Mouse (Mus musculus) yolk sac, embryonic 10.5 days (tissue): Measurements from ENCODE around the gene Abtb1.

ENCODE experiments used
- DNase-seq: peaks from one replicate; pipeline ENCODE4 v3.0.0-alpha.2; 2017; ENCODE audit warnings: low spot score

Abtb1 gene

DNA sequence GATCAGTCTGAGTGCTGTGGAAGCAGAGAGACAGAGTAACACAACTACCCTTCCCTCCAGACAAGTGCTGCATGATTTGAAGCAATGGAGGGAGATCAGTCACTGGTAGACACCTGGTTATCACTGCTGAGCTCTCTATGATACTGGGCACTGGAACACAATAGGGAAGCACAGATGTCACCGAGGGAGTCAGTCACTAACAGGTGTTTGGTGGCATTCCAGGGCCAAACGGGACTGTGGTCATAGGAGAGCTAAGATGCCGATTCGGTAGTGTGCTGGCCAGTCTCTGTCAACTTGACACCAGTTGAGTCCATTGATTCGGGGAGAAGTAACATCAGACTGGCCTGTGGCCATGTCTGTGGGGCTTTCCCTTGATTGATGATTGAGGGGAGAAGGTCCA is 12.7 kb upstream of the Abtb1 start:
- DNase-seq: no peak

DNA sequence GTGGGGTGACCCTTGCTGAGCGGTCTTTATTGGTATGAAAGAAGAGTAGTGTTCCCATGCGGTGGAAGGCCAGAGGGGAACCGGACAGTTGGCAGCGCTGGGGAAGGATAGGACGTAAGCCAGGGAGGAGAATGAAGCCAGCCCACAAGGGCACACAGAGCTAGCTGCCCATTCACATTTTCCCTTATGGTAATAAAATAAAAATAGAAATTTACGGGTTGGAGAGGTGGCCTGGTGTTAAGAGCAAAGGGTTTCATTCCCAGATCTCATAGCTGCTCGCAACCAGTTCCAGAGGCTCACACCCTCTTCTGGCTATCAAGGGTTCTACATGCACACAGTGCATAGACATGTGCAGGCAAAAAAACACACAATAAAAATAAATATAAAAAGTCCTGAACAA is 8.2 kb upstream of the Abtb1 start:
- DNase-seq: no peak

DNA sequence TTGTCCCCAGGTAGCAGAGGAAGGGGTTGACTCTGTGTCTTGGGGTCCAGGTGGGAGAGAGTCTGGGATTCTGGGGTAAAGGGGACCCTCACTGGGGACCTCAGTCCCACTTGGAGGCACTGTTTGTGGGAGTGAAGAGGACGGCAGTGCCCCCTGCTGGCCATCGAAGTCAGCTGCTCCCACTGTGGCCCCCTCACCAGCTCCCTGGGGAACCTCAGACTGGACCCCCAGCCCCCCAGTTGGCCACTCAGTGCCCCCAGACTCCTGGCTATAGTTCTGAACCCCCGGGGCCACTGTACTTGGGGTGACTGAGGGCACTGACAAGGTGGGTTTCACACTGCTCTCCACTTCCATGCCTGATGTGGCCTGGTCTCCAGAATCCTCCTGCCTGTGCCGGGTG is 7.5 kb upstream of the Abtb1 start:
- DNase-seq: no peak

DNA sequence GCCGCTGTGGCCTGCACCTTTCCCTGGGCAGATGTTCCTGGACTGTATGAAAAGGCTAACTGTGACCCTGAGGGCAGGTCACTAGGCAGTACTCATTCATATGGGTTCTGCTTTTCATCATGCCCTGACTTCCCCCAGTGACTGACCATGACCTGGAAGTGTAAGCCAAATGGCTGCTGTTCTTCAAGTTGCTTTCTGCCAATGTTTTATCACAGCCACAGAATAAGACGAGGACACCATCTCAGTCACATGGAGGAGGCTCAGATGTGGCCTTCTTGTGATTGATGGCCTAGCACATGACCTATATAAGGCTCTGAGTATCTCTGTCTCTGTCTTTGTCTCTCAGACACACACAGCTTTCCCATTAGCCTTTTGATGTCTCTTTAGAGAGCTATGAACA is 5.8 kb upstream of the Abtb1 start:
- no peak for DNase-seq

DNA sequence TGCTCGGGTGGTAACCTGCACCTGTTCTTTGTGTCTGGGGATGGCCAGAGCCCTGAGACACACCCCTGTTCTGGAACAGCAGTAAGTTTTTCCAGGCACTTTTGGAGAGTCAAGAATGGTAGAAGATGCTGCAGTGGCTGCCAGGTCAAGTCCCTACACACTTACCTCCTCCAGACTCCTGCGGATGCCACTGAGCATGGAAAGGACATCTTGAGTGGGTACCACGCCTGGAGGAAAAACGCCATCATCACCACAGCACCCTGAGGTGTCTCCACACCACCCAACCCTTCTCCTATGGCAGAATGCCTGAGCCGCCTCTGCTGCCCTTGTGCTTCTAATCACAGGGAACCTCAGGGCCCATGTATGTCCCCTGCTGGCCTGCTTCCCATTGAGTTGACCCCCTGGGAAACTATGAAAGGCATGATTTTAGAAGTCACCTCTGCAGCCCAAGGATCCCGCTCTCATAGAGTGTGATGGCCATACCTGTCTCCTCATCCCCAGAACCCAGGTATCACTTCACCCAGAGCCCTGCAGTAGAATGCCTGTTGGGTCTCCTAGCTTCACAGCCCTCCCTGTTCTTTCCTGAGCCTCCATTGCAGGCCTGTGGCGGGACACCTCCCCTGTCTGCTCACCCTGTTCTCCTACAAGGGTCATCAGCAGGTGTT is 3.2 kb upstream of the Abtb1 start:
- DNase-seq: no peak

DNA sequence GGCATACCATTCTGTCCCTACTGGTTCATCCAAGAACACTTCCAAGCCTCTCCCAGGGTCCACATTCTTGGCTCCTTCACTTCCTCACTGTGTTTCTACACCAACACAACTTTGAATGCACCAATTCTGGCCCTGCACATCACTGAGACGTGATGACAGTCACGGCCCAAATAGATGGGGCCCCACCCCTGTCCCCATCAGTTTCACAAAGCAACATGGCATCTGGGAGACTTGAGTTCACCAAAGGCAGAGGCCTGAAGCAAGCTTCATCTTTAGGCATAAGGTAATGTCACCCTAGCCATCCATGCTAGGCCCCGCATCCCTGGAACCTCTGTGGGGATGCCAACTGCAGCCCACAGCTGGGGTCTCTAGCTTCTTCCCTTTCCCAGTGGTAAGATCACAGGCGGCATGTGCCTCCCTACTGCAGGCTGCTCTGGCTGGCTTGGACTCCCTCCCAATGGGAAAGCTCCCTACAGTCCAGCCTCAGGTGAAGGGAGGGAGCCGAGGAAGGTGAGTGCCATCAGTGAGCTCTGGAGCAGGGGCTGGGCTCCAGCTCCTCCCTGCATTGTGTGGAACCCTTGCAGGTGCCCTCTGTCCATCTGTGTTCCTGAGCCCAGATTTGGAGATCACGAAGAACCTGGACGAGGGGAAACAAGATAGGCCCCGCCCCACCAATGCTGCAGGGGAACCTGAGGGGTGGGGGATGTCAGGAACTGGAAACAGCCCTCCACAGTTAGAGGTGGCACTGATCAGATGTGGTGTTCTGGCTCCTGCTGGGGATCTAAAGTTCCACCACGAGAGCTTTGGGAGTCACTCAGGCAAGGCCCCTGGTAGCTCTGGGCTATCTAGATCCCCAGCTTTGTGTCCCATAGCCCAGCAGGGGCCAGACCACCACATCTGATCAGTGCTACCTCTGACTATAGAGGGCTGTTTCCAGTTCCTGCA is 2.3 kb upstream of the Abtb1 start:
- no peak for DNase-seq

DNA sequence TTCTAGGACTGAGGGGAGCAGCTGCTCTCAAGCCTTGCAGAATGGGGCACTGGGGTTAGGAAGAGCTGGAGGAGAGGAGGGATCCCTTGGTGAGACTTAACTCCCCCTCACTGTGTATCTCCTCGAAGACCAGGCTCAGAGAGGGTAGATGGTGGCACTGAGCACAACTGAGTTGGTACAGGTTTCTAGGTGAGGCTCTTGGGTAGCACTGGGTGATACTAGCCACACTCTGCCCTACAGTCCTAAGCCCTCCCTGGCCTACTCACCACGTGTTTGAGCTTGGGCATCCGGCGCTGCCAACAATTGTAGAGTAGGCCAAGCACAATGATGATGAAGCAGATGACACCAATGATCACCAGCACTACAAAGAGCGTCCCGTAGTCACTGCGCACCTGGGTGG is 1.5 kb upstream of the Abtb1 start:
- no peak for DNase-seq

DNA sequence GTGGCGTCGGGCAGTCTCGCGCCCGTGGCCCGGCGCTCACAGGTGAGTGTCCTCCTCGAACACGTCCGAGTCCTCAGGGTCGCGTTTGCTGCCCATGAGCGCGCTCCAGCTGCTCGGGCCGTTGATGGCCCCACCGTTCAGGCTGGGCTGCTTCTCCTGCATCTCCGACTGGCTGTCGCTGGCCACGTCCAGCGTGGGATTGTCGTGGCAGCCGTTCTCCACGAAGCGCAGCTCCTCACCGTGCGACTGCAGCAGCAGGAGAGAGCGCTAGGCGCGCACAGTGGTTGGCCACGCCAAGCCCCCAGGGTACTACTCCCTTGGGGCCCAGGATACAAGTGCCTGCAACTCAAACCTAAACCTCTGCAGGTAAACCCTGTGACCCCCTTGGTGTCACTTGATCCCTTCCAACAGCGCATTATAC is 957 bp upstream of the Abtb1 start:
- DNase-seq: no peak

DNA sequence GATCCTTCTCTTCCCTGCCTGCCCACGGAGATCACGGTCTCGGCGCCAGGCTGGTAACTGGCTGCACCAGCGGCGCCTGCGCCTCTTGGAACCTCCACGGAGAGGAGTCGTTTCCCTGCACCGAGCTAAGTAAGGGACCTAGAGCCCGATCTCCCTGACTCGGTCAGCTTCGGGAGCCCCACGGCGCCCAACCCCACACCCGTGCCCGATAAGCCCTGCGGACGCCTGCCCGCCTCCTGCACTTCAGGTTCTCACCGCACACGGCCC is 337 bp downstream of the Abtb1 start:
- no peak for DNase-seq

DNA sequence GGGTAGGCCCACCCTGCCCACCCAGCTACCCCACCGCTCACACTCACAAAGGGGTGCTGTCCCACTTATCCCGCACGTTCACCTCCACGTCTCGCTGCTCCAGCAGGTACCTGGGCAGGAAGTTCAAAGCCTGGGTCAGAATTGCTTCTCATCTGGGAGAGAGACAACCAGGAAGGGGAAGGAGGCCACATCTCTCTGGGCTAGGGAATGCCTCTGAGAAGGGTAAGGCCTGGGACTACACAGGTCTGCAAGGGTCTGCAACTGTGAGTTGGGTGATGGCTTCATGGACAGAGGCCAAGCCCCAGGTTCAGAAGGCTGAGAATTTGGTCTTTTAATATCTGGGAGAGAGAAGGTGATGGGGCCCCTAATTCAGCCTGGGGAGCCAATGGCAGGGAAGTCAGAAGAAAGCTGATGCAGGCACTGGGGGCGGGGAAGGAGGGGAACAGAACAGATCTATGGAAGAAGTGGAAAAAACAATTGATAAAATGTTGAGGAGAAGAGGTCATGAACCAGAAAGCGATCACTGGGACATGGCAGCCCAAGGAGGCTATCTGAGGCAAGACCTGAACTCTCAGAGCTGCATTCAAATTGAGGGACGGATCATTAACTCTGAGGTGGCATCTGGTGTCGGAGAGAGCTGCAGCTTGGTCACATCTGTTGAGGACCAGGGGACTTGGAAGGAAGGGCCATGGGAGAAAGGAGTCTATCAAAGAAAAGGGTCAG is 832 bp downstream of the Abtb1 start:
- no peak for DNase-seq

DNA sequence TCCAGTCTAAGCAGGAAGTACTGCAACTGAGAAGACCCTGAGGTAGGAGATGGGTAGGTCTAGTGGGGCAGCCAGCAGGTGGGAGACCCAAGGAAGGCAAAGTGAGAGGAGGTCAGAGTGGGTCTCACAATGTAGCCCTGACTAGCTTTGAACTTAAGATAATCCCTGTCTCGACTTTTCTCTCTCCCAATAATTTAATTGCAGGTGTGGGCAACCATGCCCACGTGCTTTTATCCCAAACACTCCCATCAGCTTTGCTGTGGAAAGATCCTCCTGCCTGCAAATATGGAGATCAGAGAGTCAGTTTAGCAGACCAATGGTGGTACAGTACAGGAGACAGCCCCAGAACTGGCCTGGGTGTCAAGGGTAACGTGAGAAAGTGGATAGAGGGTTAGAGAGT is 1.6 kb downstream of the Abtb1 start:
- no peak for DNase-seq

DNA sequence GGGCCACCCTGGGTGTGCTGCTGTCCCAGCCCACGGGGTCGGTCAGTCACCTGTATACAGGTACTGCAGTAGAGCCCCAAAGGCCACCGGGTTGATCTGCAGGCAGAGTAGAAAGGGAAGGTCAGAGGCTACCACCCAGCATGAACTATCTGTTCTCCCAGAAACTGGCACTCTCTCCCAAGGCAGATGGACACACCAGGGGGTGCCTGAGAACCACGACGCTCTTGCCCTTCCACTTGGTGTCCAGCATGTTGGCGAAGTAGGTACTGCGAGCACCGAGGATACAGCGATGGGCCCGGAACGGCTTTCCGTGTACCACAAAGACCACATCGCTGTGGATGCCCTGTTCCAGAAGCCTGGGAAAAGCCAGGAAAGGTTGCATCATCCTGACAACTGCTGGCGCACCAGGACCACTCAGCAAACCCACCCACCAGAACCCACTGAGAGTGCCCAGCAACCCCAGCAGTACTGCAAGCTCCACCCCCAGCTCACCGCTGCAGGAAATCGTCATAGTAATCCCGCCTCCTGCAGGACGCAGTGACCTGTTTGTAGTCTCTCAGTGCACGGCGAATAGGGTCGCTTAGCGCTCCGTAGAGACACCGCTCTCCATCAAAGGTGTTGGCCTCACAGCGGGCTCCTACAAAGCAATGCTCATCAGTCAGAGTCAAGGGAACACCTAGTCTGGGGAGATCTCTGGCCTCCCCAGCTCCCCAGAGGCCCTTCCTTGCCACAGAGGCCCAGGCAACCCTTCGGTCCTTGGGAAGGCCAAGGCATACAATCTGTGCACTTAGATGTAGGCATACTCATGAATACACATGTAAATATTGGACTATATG is 2.4 kb downstream of the Abtb1 start:
- DNase-seq: no peak

DNA sequence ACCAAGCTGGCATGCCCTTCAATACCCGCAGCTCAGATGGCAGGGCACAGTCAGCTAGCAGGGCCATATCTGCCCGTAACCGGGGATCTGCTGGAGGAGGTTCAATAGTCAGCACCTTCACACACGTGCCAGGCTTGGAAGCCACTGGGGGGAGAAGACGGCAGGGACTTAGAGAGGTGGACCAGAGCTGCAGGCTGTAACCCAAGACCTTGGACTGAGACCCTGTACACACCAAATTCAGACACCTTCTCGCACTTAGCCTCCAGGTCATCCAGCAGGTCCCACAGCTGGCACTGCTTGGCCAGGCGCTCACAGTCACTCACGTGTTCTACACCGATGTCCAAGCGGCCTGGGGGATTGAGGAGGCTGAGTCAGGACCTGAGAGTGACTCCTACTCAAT is 3.2 kb downstream of the Abtb1 start:
- DNase-seq: no peak

DNA sequence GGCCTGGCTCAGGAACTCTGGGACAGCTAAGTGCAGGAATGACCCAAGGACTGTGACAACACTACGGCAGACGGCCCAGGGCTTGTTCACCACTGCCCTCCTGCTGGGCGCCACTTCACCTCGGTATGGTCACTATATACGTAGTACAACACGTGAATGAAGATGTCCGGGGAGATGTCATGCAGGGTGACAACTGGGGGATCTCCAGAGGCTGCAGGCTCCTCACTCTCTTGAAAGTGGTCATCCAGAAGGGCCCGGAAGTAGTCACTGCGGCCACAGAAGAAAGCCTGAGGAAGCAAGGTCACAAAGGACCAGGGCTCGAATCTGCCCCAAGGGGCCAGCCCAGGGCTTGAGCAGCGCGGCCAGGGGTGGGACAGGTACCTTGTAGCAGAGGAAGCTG is 3.8 kb downstream of the Abtb1 start:
- DNase-seq: no peak

DNA sequence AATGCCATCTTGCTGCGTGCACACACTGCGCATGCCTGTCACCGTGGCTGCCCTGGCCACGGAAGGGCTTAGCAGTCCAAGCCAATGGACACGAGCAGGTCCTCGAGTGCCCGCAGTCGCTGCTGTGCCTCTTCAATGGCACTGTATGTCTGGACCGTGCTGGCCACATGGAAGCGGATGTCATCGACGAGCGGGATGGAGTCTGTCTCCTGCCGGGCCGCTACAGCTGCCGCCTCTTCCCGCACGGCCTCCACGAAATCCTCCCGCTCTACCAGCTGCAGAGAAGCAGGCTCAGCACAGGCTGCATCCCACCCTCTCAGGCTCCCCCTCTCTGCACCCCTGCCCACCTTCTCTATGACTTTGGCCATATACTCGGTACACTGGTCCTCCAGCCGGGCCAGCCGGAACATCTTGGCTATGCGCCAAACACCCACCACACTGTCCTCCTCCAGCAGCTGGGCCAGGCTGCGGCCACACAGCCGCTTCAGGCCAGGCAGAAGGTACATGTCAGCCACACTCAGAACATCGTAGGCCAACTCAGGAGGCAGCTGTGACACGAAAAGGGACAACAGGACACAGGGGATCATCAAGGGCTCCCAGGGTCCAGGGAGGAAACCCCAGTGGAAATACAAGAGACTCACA is 5.5 kb downstream of the Abtb1 start:
- DNase-seq: no peak

DNA sequence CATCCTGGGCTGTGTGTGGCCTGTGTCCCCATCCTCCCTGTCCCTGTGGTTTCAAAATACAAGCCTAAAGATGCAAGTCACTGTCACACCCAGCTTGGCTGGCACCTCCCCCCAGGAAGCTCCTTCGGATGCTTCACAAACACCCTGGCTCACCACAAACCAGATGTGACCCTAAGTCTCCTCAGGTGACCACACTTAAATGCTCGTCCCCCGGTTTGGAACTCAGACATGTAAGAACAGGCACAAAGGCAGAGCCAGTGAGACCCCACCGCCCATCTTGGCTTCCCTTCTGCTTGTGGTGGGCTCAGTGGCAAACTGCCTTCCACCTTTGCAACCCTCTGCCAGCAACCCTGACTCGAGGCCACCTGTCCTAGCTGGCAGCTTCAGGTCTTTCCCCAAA is 6.7 kb downstream of the Abtb1 start:
- no peak for DNase-seq

DNA sequence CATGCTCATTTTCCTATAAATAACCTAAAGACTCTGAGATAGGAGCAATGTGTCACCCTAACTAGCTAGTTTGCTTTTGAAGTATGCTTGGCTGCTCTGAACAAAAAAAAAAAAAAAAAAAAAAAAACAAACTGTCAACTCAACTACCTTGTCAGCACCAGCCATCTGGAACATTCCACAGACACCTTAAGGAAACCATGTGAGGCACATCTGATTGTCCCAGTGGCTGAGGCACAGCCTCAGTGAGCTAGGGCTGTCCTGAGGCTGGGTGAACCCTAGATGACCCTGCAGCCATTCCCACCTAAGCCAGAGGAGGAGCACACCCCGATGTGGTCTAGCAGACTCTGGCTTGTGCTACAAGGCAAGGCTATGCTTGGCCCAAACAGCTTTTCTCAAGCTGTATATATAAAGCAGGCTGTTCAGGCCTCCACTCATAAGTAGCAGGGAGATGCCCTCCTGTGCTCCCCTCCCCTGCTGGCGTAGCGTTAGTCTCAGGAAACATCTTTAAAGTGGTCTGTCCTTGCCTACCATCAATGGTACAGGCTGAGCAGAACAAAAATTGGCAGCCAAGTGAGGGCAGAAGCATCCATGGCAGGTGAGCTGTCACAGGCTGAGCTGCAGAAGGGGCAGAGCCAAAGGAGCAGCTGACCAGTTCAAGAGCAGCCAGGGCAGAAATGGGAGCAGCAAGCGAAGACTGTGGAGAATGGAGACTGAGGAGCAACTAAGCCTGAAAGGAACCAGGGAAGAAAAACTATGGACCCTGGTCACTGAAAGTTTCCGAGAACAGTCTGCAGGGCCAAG is 8.2 kb downstream of the Abtb1 start:
- DNase-seq: no peak

DNA sequence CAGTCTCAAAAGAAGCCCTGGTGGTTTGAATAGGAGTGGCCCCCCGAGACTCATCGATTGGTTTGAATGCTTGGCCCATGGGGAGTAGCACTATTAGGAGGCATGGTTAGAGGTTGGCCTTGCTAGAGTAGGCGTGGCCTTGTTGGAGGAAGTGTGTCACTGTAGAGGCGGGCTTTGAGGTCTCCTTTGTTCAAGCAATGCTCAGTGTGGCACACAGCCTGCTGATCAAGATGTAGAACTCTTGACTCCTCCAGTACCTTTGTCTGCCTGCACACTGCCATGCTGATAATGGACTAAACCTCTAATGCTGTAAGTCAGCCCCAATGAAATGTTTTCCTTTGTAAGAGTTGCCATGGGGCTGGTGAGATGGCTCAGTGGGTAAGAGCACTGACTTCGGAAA is 9.1 kb downstream of the Abtb1 start:
- no peak for DNase-seq

DNA sequence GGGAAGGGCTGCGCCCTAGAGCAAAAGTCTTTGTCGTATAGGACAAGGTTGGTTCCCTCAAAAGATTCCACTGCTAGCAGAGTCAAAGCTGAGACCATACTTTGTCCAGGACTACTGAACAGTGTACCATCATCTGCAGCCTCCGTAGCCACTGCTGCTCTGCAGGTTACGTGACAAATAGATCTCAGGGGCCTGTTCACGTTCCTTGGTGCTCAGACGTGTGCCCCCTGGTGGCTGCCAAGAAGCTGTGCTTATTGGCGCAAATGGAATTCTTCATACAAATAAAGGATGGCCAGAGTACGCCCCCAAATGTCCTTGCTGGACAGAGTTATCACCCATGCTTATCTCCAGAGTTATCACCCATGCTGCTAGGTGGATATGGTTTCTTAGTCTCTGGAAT is 10.3 kb downstream of the Abtb1 start:
- DNase-seq: peak; percentile 39

DNA sequence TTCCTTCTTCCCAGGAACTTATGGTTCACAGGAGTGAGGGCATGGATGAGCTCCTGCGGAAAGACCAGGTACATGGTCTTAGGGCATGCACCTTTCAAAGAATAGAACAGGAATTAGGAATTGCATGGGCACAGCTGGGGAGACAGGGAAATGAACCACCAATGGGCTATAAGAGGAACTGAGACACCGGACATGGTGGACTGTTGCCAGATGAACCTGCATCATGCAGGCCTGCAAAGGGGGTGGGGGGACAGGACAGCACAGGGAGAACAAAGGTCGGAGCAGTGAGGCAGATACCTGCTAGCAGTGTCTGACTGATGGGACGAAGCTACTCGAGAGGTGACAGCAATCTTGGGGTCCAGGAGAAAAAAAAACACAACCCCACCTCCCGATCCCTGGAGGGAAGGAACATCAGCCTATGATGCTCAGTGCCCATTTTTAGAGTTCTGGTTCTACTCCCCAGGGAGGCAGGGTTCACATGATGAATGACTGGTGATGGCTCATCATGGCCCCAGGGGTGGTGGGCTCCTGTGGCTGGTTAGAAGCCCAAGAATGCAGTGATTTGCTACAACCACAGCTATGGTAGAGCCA is 11.6 kb downstream of the Abtb1 start:
- no peak for DNase-seq

DNA sequence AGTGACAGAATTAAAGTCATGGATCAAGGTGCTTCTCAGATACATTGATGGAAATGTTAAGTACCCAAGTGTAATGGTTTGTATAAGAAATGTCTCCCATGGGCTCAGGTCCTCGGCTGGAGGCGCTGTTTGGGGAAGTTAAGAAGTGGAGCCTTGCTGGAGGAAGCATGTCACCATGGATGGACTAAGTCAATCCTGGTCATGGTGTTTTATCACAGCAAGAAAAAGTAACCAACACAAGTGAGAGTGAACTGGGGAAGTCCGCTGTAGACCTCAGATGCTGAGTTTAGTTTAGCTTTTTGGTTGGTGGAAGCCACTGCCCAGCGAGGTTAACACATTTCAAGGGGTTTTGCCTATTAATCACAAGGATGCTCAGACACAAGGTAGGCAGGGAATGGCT is 12.2 kb downstream of the Abtb1 start:
- no peak for DNase-seq
